Mouse (Mus musculus): ENCODE data around the gene Tfap2e. TPM values are rescaled to one million over a fixed set of nuclear protein-coding genes. Genes with fewer than 3 reads are reported as not detected.

The Tfap2e gene
- polyA plus RNA-seq, 1 experiment: not detected

GRCm38 (mm10) chr4:126753268-126754230, 17.5 kb upstream of the Tfap2e start, which contains the start of the genes Ncdn and AU040320:
Ncdn (minus strand) TSS chr4:126753438.
AU040320 (plus strand) TSS chr4:126753544.
- Histone ChIP-seq H3K4me1 (ENCODE audit: control insufficient read depth, insufficient read depth, low read length) (peaks cover 6% of the 10 kb centered on the region; the same call in 1 of the 2 replicates), H3K27ac (ENCODE audit: insufficient read depth, low read length) (peak within 1 kb of the TSS; percentile 93), H3K4me3 (ENCODE audit: insufficient read depth, low read length) (peak within 1 kb of the TSS; percentile 96)
- peak; percentile 90 for TF ChIP-seq POLR2A (IDR thresholded peaks at IDR 0.05; ENCODE audit: extremely low read depth, insufficient read depth, low read length)
- TF ChIP-seq CTCF (IDR thresholded peaks at IDR 0.05; ENCODE audit: extremely low read depth, insufficient read depth, low read length): no peak

DNA sequence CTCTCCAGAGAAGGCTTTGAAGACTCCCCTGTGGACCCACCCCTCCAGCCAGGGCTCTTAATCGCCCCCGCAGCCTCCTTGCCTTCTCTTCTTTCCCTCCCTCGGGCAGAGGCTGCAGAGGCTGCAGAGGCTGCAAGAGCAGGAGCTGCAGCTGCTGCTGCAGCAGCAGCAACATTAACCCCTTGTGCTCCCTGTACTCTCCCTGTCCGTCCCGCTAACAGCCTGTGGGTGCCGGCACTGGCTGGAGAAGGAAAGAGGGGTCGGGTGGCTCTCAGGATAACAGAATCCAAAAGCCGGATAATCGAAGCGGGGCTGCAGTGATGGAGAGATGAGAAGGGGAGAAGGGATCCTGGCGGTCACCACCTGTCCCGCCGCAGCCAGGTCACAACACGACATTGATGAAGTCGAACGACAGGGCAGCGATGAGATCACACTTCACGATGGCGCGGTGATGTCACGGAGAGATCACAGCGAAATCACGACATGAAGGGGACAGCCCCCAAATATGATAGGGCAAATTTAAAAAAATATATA, 16.6 kb upstream of the Tfap2e start:
- H3K4me1 ChIP-seq (ENCODE audit: control insufficient read depth, insufficient read depth, low read length): peaks cover 6% of the 10 kb centered on the region; the same call in 1 of the 2 replicates
- TF ChIP-seq CTCF (IDR thresholded peaks at IDR 0.05; ENCODE audit: extremely low read depth, insufficient read depth, low read length) (no peak), POLR2A (IDR thresholded peaks at IDR 0.05; ENCODE audit: extremely low read depth, insufficient read depth, low read length) (no peak)
- H3K27ac ChIP-seq (ENCODE audit: insufficient read depth, low read length): peak overlapping the region; percentile 71
- peak overlapping the region; percentile 96 for H3K4me3 ChIP-seq (ENCODE audit: insufficient read depth, low read length)

DNA sequence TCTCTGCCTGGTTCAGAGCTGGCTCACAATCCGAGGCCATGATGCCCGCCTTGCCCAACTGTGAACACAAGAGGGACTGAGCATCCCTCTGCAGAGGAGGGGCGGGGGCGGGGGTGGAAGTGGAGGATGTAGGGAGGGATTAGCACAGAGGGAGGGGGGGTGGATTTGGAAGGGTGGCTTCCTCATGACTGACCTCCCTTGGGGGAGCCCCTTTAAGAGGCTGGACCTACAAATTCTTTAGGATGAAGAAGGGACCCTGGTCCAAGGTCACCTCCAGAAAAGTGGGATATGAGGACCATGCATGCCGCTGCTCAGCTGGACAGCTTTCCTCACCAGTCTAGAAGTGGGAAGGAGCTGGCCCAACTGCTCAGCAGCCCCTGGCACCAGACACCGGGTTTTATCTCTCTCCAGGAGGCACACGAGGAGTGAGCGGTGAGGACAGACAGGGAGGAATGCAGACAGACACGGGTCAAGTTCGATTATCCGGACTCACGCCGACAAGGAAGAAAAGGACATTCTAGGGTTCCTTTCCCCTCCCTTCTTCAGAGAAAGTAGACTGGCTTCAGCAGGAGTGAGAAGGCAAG, 16.1 kb upstream of the Tfap2e start:
- H3K4me1 ChIP-seq (ENCODE audit: control insufficient read depth, insufficient read depth, low read length): peaks cover 6% of the 10 kb centered on the region; the same call in 1 of the 2 replicates
- peak overlapping the region; percentile 71 for H3K27ac ChIP-seq (ENCODE audit: insufficient read depth, low read length)
- peak overlapping the region; percentile 96 for H3K4me3 ChIP-seq (ENCODE audit: insufficient read depth, low read length)
- TF ChIP-seq POLR2A (IDR thresholded peaks at IDR 0.05; ENCODE audit: extremely low read depth, insufficient read depth, low read length): no peak
- no peak for TF ChIP-seq CTCF (IDR thresholded peaks at IDR 0.05; ENCODE audit: extremely low read depth, insufficient read depth, low read length)

- Histone ChIP-seq H3K4me3 (ENCODE audit: insufficient read depth, low read length) (peak overlapping the region; percentile 96), H3K4me1 (ENCODE audit: control insufficient read depth, insufficient read depth, low read length) (peaks cover 6% of the 10 kb centered on the region; the same call in 1 of the 2 replicates), H3K27ac (ENCODE audit: insufficient read depth, low read length) (peak overlapping the region; percentile 69; the same call in 1 of the 2 replicates)
- TF ChIP-seq POLR2A (IDR thresholded peaks at IDR 0.05; ENCODE audit: extremely low read depth, insufficient read depth, low read length) (no peak), CTCF (IDR thresholded peaks at IDR 0.05; ENCODE audit: extremely low read depth, insufficient read depth, low read length) (no peak)
Observed at GRCm38 (mm10) chr4:126751556-126752023, 15.6 kb upstream of the Tfap2e start.

DNA sequence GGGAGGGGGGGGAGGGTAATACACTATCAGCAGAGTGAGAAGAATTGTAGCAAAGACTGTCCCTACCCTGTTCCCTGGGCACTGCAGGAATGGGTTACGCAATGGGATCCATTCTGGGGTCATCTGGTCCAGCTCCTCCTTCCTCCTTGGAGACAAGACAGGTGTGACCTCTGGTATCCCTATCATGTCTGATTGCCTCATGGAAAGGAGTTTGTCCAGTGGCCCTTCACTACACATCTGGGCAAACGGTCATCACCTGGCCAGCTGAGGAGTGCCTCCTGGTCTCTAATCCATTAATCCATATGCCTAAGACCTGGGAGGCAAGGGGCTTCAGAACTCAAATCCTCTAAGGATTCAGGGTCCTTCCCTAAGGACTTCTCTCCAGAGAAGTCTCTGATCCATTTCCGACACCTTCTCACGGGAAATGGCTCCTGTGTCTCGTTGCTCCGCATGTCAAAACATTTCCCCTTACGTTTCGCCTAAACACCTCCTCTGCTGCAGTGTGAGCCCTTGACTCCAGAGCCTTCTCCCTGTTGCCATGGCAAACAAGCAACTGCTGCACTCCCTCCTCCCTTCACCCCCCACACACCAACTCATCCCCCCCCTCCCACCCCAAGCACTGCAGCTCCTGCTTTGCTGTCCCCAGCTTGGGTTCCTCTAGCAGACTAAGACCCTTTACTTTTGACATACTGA, 15.0 kb upstream of the Tfap2e start:
- no peak overlapping the region for H3K27ac ChIP-seq (ENCODE audit: insufficient read depth, low read length)
- H3K4me3 ChIP-seq (ENCODE audit: insufficient read depth, low read length): peak overlapping the region; percentile 96
- peaks cover 6% of the 10 kb centered on the region; the same call in 1 of the 2 replicates for H3K4me1 ChIP-seq (ENCODE audit: control insufficient read depth, insufficient read depth, low read length)

GRCm38 (mm10) chr4:126750046-126750683, 14.1 kb upstream of the Tfap2e start:
- TF ChIP-seq CTCF (IDR thresholded peaks at IDR 0.05; ENCODE audit: extremely low read depth, insufficient read depth, low read length) (no peak), POLR2A (IDR thresholded peaks at IDR 0.05; ENCODE audit: extremely low read depth, insufficient read depth, low read length) (no peak)
- Histone ChIP-seq H3K4me1 (ENCODE audit: control insufficient read depth, insufficient read depth, low read length) (peaks cover 6% of the 10 kb centered on the region; the same call in 1 of the 2 replicates), H3K4me3 (ENCODE audit: insufficient read depth, low read length) (peak overlapping the region; percentile 96), H3K27ac (ENCODE audit: insufficient read depth, low read length) (0 out of 2 replicates have a peak overlapping the region, but pooled peaks have one; percentile 8)

More for the DNA sequence above, 15.0 kb upstream of the Tfap2e start:
- TF ChIP-seq CTCF (IDR thresholded peaks at IDR 0.05; ENCODE audit: extremely low read depth, insufficient read depth, low read length) (no peak), POLR2A (IDR thresholded peaks at IDR 0.05; ENCODE audit: extremely low read depth, insufficient read depth, low read length) (no peak)

- H3K27ac ChIP-seq (ENCODE audit: insufficient read depth, low read length): no peak overlapping the region
- TF ChIP-seq POLR2A (IDR thresholded peaks at IDR 0.05; ENCODE audit: extremely low read depth, insufficient read depth, low read length): no peak
- no peak for TF ChIP-seq CTCF (IDR thresholded peaks at IDR 0.05; ENCODE audit: extremely low read depth, insufficient read depth, low read length)
- peaks cover 6% of the 10 kb centered on the region; the same call in 1 of the 2 replicates for H3K4me1 ChIP-seq (ENCODE audit: control insufficient read depth, insufficient read depth, low read length)
- H3K4me3 ChIP-seq (ENCODE audit: insufficient read depth, low read length): peak overlapping the region; percentile 96
Observed at GRCm38 (mm10) chr4:126749553-126749952, 13.5 kb upstream of the Tfap2e start.

- Histone ChIP-seq H3K4me1 (ENCODE audit: control insufficient read depth, insufficient read depth, low read length) (peaks cover 5% of the 10 kb centered on the region; the same call in 1 of the 2 replicates), H3K27ac (ENCODE audit: insufficient read depth, low read length) (no peak overlapping the region), H3K4me3 (ENCODE audit: insufficient read depth, low read length) (peak overlapping the region; percentile 96; the same call in 1 of the 2 replicates)
- TF ChIP-seq CTCF (IDR thresholded peaks at IDR 0.05; ENCODE audit: extremely low read depth, insufficient read depth, low read length): no peak
- no peak for TF ChIP-seq POLR2A (IDR thresholded peaks at IDR 0.05; ENCODE audit: extremely low read depth, insufficient read depth, low read length)
Observed at GRCm38 (mm10) chr4:126748381-126748780, 12.3 kb upstream of the Tfap2e start.

Data from cortical plate, adult 2 months (tissue).